Mouse (Mus musculus) lung, postnatal 0 days (tissue): Measurements from ENCODE around the gene Fam114a1.

Source experiments
- CTCF ChIP-seq: IDR thresholded peaks from 2 replicates; pipeline ENCODE4 v1.5.1; 2016; ENCODE audit warnings: antibody characterized with exemption, mild to moderate bottlenecking
- EP300 ChIP-seq: IDR thresholded peaks from 2 replicates; pipeline ENCODE4 v1.6.1; 2016; ENCODE audit warnings: antibody characterized with exemption, mild to moderate bottlenecking, control low read depth

- TF ChIP-seq EP300 (no peak), CTCF (no peak)
Measured at GRCm38 (mm10) chr5:65024641-65025040, 54.8 kb downstream of the Fam114a1 start.
